Mouse (Mus musculus) adrenal gland, adult 18-20 months (tissue): ENCODE measurements around the gene Scrt2. TPM values are rescaled to one million over a fixed set of nuclear protein-coding genes. Genes with fewer than 3 reads are reported as not detected.
"Not testable (repeated sequence)": the region's sequence is repeated elsewhere in the genome, so short reads cannot be mapped to it uniquely, and the experiment has no call there.

Experiments
- DNase-seq, 2 experiments: peaks; one replicate each; pipeline ENCODE4 v3.0.0; 2021 to 2022; ENCODE audit warnings: low spot score in 2 of 2
- long read RNA-seq, 2 experiments: library from polyadenylated mRNA; stranded (forward); transcript quantifications; one replicate each; pipeline ENCODE4 v2.0.0; 2021
- total RNA-seq, 2 experiments: library from RNA; stranded (reverse); gene quantifications; 1 replicate in 1 of 2; 2 replicates in 1 of 2; pipeline ENCODE4 v1.2.3; 2021

Gene Scrt2
- under 1 TPM; 0.36 to 0.58 TPM for total RNA-seq
- long read RNA-seq, experiment 1: 0 reads
- long read RNA-seq, experiment 2, partial matches to known transcripts: 0 of 1 reads
- long read RNA-seq, experiment 2, other reads (novel, unspliced or antisense): 1 of 1 reads

DNA sequence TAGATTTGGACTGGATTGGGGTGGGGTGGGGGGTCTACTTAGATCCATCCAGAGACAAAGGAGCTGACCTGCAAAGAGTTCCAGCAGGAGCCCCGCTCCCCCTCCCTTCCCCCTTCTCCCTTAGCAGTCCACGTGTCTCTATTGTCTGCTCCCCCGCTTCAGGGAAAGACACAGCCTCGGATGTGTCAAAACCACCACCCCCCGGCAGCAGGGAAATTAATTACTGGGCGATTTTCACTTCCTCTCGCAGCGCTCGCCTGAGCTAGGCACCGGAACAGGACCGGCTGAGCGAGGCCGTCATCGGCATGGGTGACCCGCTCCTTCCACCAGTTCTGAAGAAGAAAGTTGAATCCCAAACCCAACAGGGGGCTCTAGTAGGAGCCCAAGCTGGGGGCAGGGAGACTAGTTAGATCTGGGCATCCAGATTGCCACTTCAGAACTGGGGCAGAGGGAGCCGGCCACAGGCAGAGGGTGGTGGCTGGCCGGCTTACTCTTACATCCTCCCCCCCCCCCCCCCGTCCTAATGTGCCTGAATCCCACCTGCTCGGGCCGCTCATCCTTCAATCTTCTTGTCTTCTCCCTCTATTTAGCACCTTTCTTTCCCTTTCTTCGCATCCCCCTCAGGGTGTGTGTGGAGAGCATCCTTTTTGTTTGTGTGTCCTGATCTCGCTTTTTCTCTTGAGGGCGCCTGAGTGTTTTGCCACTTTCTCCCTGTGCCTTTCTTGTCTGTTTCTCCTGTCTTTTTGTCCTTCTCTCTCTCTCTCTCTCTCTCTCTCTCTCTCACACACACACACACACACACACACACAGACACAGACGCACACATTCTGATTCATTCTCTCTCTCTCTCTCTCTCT, at the start of gene Scrt2:
Gene Scrt2 (plus strand): TSS at position 845 of the 857 bp plus-strand sequence.
- DNase-seq: no peak

DNA sequence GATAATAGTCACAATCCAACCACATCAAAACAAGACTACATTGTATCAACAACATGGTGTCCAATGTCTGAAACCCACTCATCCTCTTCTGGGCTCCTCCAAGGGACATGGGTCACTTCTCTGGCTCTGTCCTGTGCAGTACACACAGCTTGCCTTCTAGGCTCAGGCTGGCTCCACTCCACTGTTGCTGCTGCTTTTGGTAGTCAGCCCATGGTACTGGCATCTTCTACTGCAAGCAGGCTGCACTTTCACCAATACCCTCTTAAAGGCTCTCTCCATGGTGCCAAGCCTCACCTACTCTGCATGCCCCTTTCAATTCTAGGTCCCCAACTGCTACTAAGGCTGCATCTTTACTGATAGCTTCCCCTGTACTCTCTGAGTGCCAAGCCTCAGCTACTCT, 41.2 kb upstream of the Scrt2 start:
- no peak for DNase-seq

DNA sequence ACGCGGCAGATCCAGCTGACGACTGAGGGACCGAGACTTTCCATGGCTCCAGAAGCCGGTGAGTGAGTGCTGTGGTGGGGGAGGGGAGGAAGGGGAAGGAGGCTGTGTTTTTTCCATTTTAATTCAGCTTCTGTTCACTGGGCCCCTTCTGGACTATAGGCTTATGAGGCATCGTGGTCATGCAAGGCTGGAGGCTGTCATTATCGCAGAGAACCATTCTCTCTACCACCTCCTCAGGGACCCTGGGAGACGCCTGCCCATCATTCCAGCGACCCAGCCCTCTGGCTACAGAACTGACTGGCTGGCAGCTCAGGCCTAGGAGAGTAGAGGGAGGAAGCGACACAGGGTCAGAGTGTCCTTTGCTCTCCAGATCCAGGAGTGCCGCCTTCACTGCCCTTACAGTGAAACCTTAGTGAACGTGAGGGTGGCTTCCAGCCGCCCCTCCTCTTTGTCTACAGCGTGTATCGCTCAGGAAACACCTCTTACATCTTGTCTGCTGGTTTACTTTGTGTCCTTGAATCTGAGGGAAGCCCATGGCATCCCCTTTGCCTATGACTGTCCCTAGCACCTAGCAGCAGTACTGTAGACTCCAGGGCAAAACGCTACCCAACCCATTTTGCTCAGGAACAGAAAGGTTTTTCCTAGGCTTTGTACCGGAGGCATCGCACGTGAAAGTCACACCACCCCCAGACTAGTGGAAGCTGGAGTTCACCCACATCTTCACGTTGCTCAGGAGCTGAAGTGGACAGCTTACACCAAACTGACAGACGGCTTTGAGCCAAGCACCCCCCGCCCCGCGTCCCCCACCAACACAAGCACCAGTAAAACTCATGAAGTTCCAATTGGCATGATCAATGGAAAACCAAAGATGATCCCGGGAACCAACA, 34.0 kb upstream of the Scrt2 start:
- no peak for DNase-seq

DNA sequence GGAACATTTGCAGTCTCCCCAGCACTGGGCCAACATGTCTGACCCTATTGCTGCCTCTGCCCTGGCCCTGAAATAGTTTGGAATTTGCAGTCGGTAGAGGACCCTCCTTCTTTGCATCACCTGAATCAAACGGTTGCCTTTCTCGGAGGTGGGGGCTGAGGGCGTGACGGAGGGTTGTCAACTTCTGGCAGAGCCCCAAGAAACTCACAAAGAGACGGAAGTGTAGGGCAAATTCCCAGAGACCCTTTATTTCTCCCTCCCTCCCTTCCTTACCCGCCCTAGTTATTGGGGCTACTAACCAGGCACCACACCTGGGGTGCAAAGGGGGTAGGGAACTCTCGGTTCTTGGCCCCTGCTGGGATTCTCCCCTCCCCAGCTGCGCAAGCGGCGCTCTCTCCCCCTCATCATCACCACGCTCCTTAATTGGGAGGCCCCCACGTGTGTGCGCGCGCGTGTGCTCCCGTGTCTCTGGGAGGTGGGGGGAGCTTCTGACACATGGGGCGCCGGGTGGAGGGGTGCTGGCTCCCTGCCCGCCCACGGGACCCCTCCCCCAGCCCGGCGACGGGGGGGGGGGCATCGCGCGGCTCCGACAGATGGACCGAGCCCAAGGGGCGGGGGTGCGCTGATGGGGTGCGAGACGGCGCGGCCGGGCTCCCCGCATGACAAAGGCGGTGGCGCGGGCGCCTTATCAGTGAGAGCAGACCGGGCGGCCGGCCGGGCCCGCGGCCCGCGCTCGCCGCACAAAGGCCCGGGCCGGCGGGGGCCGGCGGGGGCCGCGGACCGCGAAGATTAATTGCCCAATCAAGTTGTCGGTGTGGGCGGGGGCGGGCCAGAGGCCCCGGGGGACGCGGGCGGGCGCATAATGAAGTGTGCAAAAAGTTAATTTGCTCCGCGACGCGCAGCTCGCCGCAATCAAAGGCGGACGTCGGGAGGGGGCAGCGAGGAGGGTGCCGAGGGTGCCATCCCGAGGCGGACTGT, 33.0 kb upstream of the Scrt2 start:
- no peak for DNase-seq

DNA sequence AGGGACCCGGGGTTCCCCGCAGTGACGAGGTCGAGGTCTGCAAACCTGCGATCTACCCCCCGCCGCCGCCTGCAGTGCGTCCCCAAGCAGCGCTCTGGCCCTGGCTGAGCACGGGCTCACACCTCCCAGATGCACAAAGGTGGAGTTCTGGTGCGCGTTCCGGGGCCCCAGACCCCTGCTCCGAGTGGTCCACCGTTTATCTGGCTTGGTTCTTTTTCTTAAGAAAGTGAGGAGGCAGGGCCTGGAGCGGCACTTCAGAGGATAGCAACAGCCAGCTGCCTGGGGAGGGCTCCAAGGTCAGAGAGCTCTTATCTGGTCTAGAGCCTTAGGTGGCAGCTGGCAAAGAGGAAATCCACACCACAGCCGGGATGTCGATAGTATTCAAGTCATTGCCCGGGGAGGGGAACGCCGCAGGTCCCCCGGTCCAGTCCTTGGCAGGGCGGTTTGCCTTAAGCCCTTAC, 32.3 kb upstream of the Scrt2 start:
- no peak for DNase-seq

DNA sequence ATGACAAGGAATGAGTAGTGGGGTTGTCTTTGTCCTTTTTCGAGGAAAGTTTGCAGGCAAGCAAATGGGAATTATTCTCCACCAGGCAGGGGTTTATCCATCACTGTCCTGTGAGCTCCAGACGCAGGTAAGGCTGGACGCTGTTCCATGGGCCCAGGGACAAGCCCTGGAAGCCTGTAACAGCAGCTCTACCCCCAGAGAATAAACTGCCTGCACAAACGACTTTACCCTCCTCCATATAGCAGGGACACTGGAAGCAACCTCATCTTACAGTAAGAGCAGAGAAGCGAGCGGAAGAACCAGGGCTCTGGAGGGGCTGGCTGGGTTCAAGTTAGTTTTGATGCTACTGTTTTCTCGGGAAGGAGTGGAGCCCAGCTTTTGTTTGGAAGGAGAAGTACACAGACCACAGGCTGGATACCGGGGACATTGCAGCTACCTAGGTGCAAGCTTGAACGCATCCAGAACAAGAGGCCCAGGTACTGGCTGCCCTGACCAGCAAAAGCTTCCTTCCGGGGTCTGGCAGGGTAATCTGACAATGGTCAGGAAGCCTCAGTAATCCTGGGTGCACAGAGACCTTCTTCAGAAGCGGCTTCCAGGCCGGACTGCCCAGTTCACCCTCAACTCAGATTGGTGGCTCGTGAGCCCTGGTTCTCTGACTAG, 31.6 kb upstream of the Scrt2 start:
- DNase-seq: no peak

DNA sequence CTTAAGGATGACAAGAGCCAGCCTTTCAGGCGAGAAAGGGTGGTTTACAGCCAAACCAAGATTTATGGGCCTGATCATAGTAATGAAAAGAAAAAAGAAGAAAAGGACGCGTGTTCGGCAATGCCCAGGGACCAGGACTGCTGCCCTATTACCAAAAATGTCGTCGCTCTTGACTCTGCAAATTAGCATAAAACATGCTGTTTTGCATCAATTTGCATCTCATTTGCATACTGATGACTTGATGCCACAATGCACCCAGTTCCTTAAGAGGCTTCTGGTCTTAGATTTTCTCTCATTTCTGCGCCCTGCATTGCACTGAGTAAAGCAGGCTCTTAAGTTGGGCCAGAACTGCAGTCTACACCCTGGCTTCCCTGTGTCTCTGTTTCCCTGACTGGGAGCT, 31.0 kb upstream of the Scrt2 start:
- DNase-seq: no peak

DNA sequence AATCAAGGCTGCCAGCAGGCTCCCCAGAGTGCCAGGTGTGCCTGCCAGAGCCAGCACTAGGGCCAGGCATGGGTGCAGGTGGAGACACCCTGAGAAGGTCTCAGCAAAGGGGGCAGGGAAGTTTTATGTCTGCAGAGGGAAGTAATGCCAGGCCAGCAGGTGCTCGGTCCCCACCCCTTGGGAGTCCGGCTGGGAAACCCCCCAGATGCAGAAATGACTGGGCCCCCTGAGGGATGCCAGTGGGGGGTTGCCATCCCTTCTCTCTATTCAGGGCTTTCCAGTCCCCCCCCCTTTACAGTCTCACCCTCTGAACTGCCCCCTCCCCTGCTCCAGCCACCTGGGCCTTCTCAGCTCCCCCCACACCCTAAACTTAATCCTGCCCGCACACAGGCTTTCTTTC, 29.3 kb upstream of the Scrt2 start:
- DNase-seq: no peak

DNA sequence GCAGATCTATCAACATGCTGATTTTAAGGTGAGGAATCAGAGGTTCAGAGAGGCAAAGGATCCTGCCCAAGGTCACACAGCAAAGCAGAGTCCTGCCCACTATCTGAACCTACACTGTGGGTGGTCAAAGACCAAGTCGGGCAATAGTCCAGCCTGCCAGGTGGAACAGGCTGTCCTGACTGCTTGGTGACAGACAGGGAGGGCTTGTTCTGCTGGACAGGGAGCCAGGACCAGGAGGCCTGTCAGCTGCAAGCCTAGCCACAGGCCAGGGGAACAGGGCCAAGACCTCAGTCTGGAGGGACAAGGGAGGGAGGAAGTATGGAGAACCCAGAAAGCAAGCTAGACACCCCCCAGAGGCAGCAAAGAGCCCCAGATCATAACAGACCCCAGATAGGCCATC, 25.9 kb upstream of the Scrt2 start:
- DNase-seq: no peak

DNA sequence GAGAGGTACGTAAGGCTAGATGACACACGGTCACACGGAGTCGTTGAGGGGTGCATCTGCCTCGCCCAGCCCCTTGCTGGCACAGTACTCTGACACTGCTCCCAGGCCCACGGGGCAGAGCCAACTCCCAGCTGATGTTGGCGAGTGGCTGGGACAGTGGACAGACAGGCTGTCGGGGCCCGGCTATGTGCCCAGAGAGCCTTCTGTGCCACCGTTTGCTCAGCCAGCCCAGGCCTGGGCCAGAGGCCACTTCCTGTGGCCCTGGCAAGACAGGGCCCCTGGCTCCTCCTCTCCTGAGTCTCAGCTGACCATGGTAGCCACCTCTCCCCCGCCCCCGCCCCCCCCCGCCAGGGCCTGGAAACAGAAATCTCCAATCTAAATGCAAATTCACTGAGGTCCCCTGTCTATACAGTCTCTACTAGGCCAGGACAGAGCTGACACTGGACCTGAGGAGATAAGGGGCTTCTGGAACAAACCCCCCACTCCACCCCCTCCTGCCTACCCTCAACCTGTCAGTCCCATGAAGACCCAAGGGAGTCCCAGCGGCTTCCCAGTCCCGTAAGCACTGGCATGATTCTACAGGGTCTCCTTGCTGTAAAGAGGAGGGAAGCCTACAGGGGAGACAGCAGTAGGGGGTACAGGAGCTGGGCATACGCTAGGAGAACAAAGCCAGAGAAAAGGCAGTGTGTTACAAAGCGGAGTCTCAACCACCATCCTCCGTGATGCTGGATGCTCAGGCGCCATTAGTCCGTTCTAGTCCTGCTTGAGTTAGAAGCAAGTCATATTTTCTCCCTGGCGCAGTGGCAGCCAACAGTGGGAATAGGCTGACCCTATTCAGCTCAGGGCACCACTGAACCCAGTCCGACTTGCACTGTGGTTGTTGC, 24.7 kb upstream of the Scrt2 start:
- no peak for DNase-seq

DNA sequence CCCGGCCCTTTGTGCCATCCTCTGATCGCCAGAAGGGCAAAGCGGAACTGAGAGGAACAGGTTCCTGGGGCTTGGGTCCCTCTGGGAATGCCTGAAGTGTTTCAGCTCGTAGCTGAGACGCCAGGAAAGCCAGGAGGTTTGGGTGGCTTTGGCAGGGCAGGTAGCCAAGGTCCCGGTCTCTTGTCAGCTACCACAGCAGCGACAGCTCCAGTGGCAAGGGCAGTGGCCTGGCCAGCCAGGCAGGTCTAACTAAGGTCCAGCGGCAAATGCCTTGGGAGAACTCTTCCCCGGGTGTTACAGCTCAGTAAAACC, 24.1 kb upstream of the Scrt2 start:
- DNase-seq: no peak

DNA sequence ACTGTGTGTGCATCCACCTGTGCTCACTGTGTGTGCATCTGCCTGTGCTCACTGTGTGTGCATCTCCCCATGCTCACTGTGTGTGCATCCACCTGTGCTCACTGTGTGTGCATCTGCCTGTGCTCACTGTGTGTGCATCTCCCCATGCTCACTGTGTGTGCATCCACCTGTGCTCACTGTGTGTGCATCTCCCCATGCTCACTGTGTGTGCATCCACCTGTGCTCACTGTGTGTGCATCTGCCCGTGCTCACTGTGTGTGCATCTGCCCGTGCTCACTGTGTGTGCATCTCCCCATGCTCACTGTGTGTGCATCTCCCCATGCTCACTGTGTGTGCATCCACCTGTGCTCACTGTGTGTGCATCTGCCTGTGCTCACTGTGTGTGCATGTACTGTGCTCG, 18.5 kb upstream of the Scrt2 start:
- not testable (repeated sequence) for DNase-seq

DNA sequence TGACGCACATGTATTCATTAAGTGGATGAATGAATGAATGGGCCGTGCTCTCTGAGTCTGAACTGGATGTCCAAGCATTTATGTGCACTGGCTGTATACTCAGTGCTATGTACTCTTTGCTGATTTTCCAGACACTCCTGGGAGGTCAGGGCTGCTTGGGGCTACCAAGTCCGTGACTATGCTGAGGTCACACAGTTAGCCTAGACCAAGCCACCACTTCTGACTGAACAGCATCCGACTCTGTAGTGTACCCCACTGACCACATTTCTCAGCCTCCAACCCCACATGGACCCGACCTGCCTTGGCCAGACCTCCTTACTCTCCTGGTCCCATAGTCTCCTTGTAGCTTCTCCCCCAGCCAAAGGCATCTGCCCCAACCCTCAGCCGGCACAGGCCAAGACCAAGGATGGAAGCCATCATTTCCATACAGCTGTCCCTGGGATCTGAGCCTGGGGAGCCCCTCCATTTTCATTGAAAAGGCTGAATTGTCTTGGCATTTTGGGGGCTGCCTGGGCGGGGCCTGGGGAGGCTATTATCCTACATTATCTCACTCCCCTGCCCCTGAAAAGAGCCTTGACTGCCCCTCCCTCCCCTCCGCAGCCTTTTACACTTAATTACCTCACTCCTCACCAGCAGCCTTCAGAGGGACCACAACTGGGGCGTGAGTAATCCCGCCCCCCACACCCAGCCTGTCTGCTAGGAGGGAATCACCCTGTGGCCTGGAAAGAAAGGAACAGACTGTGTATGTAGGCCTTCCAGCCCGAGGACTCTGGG, 12.5 kb upstream of the Scrt2 start:
- no peak for DNase-seq

DNA sequence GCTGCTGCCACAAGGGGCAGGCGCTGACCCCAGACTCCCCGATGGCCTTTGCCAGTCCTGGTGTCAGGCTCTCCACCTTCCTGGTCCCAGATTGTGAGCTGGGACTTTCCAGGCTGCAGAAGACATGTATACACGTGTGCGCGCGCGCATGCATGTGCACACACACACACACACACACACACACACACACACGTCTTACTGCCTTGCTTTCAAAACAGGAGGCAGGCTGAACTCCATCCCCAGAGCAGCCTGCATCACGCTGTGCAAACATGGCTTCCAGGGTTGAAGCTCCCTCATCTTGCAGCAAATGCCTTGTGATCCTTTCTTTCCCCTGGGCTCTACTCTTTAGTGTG, 11.9 kb upstream of the Scrt2 start:
- no peak for DNase-seq

DNA sequence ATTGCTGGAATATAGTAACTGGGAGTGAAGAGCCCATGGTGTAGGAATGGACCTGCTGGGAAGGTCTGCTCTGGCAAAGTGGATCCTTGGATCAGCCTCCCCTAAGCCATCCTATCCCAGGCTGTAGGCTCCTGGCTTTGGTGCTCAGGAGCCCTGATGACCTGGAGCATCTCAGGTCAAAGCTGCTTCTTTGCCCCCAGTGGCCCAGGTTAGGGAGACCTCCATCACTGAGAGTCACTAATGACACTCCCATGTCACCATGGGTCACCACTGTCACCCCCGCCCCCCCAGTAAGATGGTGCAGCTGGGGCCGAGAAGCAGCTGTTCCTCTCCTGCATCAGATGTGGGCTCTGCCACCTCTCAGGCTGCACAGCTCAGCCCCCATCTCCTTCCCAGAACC, 11.4 kb upstream of the Scrt2 start:
- DNase-seq: no peak

DNA sequence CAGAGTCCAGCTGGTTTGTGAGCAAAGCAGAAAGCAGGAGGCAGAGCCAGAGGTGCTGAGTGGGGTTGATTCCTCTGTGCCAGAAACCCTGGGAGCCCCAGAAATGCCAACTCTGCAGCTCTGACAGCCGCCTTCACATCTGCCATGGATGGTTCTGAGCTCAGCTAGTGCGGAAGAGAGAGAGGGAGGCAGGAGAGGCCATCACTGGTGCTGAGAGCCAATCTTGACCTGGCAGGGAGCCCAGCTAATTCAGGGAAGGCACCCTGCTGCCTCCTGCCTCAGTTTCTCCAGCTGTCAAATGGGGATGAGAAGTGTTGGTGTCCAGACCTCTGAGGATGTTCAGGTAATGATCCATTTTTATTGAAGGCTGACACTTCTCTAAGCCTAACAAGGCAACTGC, 6.8 kb upstream of the Scrt2 start:
- no peak for DNase-seq

DNA sequence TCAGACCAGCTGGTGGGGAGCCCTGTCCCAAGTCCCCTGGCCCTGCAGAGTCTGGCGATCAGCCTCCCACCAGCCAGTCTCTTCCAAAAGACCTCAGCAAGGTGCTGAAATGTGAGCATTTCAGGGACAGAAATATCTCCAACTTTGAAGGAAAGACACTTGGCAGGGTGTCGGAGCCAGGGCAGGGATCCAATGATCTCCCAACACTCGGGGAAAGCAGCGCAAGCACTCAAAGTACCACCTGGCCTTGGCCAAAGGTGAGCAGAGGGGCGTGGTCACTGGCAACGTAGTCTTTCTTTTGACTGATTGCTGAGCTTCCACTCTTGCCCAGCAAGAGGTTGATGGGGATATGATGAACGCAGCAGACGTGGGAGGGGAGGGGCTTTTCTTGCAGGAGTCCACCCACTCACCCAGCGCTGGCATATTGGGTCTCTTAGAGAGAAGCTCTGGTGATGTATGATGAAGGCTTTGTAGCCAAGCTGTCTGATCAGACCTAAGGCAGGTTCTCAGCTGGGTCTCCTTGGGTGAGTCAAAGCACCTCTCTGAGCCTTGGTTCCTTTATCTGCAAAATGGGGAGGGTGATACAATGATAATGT, 5.9 kb upstream of the Scrt2 start:
- DNase-seq: no peak

DNA sequence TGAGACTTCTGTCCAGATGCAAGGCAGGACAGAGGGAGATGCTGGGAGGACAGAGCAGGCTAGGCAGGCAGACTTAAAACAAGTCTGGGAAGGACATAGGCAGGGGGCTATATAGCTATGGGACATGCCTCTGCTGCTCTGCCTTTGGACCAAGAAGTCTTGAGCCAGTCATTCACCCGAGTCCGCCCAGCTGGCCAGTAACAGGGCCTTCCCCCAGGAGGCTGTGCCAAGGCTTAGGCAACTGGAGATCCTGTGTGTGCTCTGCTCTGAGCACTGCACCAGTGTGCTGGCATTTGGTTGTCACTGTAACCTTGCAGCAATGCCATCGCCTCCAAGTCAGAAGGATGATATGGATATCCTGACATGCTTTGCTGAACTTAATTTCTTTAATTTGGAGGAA, 4.0 kb upstream of the Scrt2 start:
- no peak for DNase-seq
